Mouse (Mus musculus) hindbrain, embryonic 15.5 days (tissue): ENCODE results near the gene Gm9918. TPM values are rescaled to one million over a fixed set of nuclear protein-coding genes. Genes with fewer than 3 reads are reported as not detected.

Experiments
- polyA plus RNA-seq: library from polyadenylated mRNA; unstranded; fragments of >200 nt; fragmentation: Nextera tagmentation; extraction: Ambion mirVana; gene quantifications from 2 replicates; pipeline ENCODE4 v1.2.1, GENCODE M21; 2015

The Gm9918 gene
- polyA plus RNA-seq, 1 experiment from 2014 or later = 0.06 TPM

Other genes with a start within 250 kb of the Gm9918 start
- gene Krt18, start 242.4 kb upstream of the Gm9918 start, polyA plus RNA-seq = 6.9 and 10.4 TPM in 2 replicates
- gene Eif4b, start 196.8 kb upstream of the Gm9918 start, polyA plus RNA-seq = 77.1 and 79.3 TPM in 2 replicates
- 9.2 and 9.8 TPM in 2 replicates for gene Tns2, start 170.2 kb upstream of the Gm9918 start, polyA plus RNA-seq
- 87.9 and 93.5 TPM in 2 replicates for gene Spryd3, start 134.3 kb upstream of the Gm9918 start, polyA plus RNA-seq
- 3.3 and 5.6 TPM in 2 replicates for gene Igfbp6, start 126.2 kb upstream of the Gm9918 start, polyA plus RNA-seq
- 0.06 and 0.09 TPM in 2 replicates for gene Soat2, start 120.0 kb upstream of the Gm9918 start, polyA plus RNA-seq
- gene Zfp740, start 67.3 kb upstream of the Gm9918 start, polyA plus RNA-seq = 52.7 and 54.6 TPM in 2 replicates
- gene Csad, start 65.8 kb upstream of the Gm9918 start, polyA plus RNA-seq = 39.2 and 40.1 TPM in 2 replicates
- 1.1 and 1.2 TPM in 2 replicates for gene Itgb7, start 38.6 kb upstream of the Gm9918 start, polyA plus RNA-seq
- gene Rarg, start 13.0 kb upstream of the Gm9918 start, polyA plus RNA-seq = 5.8 and 6.3 TPM in 2 replicates
- gene Mfsd5, start 8.9 kb downstream of the Gm9918 start, polyA plus RNA-seq = 59.7 and 63.5 TPM in 2 replicates
- 4.4 and 6.7 TPM in 2 replicates for gene Espl1, start 25.7 kb downstream of the Gm9918 start, polyA plus RNA-seq
- 460 and 473 TPM in 2 replicates for gene Pfdn5, start 55.6 kb downstream of the Gm9918 start, polyA plus RNA-seq
- 92.6 and 94.2 TPM in 2 replicates for gene Myg1, start 61.1 kb downstream of the Gm9918 start, polyA plus RNA-seq
- gene Aaas, start 80.2 kb downstream of the Gm9918 start, polyA plus RNA-seq = 36.8 and 37.9 TPM in 2 replicates
- 0.57 and 0.71 TPM in 2 replicates for gene Sp7, start 96.6 kb downstream of the Gm9918 start, polyA plus RNA-seq
- gene Sp1, start 135.6 kb downstream of the Gm9918 start, polyA plus RNA-seq = 3.4 and 4.0 TPM in 2 replicates
- gene Amhr2, start 174.8 kb downstream of the Gm9918 start, polyA plus RNA-seq = 0.21 and 0.52 TPM in 2 replicates
- gene Prr13, start 188.5 kb downstream of the Gm9918 start, polyA plus RNA-seq = 88.7 and 98.5 TPM in 2 replicates
- 124 and 126 TPM in 2 replicates for gene Pcbp2, start 200.0 kb downstream of the Gm9918 start, polyA plus RNA-seq
- gene Gm10337, start 233.2 kb downstream of the Gm9918 start, polyA plus RNA-seq = 9.5 and 14.8 TPM in 2 replicates
- gene Map3k12, start 246.5 kb downstream of the Gm9918 start, polyA plus RNA-seq = 55.7 and 58.3 TPM in 2 replicates
- gene Tarbp2, start 247.6 kb downstream of the Gm9918 start, polyA plus RNA-seq = 98.0 and 104 TPM in 2 replicates